Mouse (Mus musculus) c-Kit-positive CD71-positive TER-119-negative erythroid progenitor cells, embryonic 14.5 days (primary cell): ENCODE measurements at regions not wholly inside any gene's neighbourhood (a gene's known extent, or its start where the extent isn't known, plus 50 kb on each side); places are given as distances from the start of the nearest gene placed in this dataset.

Experiments
- DNase-seq: peaks from one replicate; pipeline ENCODE4 v3.0.0-alpha.2; 2013; ENCODE audit warnings: low read depth

DNA sequence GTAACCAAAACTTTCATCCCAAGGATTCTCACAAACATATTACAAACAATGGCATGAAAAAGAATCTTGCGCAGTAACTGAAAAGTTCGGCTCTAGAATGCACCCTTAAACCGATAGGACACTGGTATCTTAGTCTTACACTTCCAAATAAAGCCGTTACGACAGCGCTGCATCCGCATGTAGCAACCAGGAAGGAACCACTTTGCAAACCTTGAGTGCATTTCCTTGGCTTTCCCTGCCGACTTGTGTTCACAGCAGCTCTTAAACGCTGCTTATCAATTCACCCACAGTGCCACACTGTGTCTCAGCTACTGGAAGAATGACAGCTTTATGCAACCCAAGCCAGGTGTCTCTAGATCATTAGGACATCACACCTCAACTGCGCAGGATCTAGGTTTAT, 202.3 kb upstream of the Arid1b start:
- DNase-seq: no peak

DNA sequence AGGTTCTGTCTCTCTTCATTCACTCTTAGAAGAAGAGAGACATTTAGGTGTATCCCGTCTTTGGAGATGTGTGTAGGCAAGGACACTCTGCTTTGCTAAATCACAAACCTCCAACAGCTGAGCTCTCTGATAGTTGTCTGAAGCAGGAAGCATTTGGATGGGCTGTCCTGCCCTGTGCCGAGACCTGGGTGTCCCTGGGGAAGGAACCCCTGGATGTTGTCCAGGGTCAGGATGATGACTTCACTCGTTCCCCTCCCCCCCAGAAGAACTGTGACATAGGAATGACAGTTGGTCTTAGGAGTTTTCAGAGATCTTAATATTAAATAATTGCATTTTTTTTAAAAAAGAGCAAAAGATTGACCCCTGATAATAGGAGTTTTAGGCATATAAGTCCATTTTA, 197.9 kb upstream of the Arid1b start:
- DNase-seq: no peak

DNA sequence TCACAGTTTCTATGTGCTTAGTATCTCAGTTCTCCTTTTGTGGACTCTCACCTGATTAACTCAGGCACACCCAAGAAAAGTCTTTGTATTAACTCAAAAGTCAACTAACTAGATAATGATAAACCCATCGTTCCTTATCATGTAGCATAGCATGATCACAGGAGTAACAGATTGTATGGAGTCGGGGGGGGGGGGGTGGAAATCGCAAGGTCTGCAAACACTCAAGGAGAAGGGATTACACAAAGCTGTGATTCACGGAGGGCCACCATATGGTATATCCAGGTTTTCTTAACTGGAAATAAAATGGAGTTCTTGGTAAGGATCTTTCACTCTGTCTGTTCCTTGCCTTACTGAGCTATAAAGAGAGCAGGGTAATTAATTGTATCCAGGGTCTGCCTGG, 190.1 kb upstream of the Arid1b start:
- DNase-seq: no peak

DNA sequence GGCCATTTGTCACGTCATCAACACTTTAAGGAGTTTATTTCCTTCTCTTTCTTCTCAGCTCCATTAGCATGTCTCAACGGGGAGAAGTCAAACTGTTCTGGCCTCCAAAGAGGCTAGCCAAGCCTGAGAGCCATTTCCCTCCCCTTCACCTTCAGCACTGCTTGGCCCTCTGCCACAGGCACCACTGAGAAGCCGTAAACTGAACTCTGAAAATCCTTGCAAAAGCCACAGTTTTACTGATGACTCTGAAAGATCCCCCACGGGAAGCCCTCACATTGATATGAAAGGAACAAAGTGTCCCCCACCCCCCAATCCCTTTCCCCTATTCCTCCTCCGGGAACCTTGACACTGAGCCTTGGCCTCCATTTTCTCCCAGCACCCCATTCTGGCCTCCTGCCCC, 188.1 kb upstream of the Arid1b start:
- no peak for DNase-seq

DNA sequence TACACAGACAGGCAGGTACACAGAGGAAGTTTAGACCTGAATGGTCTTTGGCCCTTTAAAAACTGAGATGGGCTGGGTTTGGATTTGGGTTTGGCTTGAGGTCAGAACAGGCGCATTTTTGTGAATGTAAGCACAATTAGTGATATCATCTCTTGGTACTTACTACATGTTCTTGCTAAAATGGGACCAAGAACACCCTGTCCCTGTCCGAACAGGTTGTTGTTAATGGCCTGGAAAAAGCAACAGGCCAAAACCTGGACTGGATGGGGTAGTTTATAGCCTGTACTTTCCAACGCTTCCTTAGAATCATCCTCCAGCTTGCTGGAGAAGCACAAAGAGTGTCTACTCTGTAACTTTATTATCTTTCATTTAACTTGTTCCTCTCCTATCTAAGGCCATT, 185.2 kb upstream of the Arid1b start:
- DNase-seq: no peak

DNA sequence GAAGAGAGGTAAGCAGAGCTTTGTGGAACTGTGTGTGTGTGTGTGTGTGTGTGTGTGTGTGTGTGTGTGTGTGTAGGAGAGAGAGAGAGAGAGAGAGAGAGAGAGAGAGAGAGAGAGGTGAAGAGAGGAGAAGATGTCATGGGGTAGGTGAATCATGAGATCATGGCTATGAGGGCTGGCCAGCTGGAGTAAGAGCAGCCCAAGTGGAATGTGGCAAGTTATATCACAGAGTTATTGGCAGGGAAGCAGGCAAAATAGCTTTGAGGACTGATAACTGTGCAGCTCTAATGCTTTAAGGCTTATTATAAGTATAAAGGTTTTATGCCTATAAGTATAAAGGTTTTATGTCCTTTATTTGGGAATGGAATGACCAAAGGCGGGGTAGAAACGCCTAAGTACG, 180.9 kb upstream of the Arid1b start:
- no peak for DNase-seq

DNA sequence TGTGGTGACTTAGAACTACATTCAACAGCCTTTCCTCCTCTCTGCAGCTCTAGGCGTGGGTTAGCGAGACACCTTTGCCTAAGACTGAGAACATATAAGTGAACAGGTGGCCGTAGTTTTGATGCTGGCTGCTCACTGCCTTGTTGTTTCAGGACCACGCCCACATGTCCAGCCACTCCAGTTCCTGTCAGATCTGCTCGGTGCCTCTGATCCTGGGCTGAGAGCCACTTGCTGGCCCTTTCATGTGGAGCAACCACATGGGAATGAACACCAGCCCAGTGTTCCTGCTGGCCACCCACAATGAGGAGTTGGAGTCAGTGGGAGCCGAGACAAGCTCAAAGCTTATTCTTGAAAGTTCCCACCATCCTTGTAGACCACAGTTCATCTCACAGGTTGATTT, 180.5 kb upstream of the Arid1b start:
- DNase-seq: no peak

DNA sequence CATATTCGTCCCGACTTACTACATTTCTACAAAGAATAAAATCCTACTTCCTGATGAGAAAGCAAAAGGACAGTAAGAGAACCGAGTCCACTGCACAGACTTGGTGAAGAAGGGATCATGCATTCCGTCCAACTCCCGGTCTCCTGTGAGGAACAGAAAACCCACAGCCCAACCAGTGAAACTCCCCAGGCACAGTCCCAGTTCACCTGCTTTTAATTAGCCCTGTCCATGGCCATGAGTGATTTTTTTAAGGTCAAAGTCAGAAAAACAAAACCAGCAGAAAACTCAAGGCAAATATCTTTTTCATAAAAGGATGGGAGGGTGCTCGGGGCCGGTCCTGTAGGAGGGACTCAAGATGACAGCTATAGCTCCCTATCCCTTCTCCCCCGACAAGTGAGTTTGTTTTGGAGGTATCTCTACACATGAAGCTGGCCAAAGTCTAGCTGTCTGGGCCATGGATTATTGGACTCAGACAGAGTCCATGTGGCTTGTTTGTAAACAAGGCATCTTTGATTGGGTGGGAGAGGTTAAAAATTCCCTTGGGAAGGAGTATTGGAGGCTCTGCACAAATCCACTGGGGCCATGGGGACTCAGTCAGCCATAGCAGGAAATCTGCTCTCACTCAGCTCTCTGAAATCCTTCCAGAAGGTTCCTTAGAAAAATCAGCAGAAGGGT, 168.8 kb upstream of the Arid1b start:
- no peak for DNase-seq

DNA sequence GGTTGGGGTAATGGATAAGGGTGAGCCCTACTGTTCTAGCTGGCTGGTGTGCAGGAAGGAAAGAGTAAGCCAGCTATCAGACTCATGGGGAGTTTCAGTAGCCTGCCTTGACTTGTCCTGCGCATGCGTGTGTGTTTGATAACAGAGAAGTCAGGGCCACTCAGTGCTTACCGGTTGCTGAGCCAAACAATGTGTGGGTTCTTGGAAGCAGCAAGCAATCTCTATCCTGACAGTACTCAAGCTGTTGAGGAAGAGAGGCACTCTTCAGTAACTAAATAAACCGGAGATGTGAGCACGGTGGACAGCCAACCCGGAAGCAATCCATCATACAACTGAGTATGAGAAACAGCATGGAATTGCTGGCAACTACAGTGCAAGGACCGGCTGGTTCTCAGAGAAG, 160.1 kb upstream of the Arid1b start:
- DNase-seq: no peak

DNA sequence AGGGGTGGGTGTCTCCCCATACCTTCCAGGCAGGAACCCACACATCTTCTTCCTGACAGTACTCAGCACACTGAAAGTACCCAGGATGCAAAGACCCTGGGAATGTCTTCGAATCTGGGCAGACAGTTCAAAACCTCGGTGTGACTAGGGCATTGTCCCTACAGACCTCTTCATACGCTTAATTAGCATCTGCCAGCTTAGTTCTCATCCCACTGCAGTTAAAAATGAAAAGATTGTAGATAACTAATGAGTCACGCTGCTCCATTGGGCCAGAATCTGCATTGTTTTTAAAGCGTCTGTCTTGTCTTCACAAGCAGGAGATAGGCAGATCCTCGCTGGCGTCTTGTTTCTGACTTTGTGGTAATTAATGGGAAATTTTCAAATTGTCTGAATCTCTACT, 159.6 kb upstream of the Arid1b start:
- DNase-seq: no peak

DNA sequence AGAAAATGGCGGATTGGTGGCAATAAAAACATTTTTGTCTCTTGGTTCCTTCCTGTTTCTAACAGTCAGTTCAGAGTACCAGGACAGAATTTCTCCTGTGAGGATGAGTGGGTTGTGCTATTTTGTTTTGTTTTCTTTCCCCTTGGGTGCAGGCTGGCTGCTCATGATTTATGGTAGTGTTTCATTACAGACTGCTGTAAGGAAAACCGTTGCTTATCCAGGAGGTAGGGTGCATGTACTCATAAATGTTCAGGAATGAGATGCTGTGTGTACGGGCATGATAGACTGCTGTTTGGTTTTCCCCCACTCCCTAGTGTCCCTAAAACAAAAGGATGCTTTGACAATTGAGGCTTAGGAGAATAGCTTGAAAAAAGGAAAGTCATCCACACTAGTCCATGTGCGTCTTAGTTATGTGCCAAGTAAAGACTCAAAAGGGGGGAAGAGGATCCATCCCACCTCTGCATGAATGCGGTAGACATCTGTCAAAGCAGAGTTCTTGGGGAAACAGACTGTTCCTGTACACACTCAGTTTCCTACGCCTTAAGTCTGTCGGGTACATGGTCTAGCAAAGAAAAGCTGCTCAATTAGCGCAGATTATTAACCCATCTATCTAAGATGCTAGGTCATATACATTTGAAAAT, 158.9 kb upstream of the Arid1b start:
- DNase-seq: no peak

DNA sequence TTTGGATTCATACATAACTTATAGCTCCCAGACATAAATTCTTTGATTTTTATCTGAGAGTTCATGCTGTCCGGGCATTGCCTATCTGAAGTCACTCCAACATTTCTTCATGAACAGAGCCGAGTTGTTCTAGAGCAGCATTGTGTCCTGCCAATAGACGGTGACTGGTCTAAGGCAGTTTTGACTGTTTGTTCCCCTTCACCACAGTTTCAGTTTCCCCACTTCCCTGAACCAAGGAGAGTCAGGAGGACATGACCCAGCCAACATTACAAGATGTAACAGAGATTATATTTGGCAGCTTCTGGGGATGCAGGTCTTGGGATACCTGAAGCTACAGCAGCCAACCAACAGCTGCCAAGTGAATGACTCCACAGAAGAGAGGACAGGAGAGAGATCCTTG, 154.0 kb upstream of the Arid1b start:
- no peak for DNase-seq

DNA sequence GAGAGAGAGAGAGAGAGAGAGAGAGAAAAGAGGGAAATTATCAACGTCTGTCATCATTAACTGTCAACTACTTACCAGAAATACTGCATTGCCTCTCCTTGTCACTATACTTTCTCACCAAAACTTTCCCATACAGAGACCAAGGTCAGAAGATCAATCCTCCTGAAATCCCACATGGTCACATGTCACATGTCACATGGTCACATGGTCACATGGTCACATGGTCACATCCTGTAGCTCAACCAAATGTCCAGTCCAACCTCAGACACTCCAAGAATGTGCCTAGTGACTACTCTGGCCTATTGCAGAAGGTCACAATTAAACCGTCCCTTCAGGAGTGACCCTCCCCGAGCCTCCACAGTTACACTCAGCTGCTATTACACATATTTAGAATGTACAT, 135.8 kb upstream of the Arid1b start:
- no peak for DNase-seq

DNA sequence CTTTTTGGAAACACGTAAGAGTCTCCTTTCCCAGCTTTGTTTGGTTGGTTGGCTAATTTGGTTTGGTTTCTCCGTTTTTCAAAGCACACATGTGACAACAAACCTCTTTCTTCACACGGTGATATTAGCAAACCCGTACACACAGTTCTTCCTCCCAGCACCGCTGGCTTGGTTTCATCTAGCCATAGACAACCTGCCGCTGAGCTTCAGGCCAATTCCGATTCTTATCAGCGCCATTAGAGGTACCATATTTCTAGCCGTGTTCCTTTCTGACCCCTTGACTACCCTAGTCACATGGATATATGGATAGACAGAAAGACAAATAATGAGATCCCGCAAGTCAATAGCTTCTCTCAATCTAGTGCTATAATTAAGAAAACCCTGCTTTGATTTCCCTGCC, 129.2 kb upstream of the Arid1b start:
- DNase-seq: no peak

DNA sequence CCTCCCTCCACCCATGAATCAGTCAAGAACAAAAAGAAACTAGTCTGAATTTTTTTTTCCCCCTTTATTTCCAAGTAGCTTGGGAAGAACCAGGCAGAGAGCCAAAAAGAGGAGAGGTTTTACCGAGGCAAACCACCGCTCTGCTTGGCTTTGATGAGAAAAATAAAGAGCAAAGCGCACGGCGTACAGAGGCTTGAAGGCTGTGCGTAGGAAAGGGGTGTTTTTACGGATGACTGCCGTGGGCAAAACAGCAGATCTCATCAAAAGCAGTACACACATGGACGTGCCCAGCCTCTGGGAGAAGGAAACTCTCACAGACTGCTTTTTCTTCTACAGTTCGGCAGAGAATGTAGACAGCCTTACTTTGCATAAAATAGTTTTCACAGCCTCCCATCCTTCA, 128.5 kb upstream of the Arid1b start:
- DNase-seq: no peak

DNA sequence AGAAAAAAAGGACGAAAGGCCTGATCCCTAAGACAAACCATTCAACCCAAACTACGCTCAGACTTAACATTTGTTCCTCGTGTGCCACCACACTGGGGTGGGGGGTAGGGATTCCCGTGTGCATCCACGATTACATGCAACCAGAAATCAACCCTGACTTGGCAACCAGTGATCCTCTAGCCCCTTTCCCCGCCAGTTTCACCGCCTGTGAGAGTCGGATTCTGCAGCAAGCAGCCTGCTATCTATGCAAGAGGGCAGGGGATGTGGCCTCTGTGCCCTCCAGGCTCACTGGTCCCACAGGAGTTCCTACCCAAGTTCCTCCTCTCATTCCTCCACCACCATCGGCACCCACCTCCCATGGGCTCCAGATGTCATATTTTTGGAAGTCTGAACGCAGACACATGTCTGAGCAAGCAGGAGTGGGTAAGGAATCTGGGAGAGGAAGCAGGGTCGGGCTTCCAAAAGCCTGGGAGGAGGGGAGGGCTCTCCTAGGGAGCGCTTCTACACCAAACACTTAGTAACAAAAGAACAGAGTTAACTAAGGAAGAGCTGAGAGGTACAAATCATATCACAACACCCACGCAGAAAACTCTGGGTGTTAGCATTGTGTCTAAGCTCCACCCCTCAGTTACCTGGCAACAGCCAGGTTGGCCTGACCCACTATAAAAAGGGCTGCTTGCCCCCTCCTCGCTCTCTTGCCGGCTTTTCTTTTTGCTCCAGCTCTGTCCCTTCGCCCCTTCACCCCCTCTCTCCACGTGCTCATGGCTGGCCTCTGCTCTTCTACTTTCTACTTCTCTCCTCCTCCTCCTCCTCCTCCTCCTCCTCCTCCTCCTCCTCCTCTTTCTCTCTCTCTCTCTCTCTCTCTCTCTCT, 127.9 kb upstream of the Arid1b start:
- DNase-seq: no peak

DNA sequence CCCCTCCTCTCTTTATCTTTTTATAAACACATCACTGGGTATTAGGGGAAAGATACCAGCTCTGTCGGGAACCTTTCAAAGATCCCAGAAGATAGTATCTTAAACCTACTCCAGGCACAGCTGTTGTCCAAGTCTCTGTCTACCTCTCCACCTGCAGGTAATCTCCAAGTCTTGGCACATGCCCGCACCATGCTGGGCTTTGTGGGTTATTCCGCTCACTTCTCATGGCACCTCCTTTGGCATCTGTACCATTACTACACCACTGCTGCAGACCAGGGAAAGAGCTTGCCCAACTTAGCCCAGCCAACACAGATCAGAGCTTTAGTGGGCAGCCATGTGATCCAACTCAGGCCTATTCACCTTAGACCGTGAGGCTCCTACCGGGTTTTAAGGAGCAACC, 127.0 kb upstream of the Arid1b start:
- no peak for DNase-seq

DNA sequence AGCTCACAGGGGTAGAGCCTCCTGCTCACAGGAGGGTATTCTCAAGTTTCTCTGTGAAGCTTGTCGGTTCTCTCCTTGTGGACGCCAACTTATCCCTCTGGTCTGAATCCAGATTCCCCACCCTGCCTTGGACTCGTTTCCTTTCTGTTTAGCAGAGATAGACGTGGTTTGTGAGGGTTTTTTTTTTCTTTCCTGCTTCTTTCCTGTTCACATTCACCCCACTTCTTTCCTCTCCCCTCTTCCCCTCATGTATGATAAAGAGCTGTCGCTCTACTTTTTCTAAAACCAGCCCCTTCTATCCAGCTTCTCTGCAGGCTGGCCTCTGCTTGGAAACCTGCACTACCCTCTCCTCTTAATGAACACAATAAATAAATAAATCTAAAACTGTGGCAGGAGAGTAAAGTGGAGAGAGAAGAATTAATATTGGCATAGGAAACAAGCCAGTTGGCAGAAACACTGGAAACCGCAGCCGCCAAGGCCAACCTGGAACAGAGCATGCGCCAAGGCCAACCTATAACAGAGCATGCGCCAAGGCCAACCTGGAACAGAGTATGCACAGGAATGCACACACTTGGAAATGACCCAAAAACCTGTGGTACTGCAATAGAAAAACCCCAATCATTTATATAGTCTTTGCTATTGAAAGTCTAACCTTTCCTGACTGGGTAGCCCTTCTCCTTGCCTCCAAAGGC, 126.2 kb upstream of the Arid1b start:
- DNase-seq: no peak

DNA sequence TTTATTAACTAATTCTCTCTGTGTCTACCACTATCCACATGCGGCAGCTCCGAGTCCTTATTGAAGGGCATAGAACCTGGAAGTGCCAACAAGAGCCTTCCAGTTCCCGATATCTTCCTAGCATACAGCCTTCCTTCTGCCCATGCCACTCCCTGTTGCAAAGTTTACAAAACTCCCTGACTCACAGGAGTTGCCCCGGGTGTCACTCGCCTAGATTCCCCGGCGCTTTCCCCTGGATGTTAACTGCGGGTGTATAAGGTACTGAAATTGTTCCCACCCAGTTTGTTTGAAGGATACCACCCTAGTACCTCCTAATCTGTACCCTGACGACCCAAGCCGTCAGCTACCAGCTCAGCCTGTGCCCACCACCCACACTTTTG, 125.7 kb upstream of the Arid1b start:
- no peak for DNase-seq

DNA sequence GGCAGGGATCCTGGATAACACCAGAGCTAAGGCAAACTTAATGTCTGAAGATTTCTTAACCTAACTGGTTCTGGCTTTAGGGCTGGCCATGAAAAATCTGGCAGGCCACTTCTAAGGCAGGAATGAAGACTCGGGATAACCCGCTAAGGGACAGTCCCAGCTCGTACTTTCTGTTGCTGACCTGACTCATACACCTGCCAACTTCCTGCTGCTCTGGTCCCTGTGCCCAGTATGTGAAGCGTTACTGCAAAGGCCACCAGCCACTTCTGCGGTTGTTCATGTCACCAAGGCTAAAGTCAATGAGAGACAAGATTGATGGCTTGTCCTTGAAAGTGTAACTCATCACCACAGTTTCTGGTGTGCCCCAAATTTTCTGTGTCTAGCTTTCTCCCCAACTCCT, 125.3 kb upstream of the Arid1b start:
- no peak for DNase-seq

DNA sequence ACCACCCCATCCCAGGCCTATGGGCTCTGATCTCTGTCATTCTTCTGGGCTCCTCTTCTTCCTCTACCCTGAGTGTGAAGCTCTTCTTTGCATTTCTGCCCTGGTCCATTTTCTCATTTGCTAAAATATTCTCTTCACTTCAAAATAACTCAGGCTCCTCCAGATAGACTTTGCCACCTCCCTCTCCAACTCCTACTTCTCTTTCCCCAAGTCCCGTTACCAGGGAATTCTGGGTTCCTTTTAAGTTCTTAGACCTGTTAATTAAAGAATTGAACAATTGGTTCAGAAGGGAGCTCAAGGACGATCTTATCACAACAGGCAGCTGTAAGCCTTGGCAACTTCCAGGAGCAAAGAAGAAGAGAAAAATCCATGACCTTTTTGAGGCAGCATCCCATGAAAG, 122.9 kb upstream of the Arid1b start:
- no peak for DNase-seq

DNA sequence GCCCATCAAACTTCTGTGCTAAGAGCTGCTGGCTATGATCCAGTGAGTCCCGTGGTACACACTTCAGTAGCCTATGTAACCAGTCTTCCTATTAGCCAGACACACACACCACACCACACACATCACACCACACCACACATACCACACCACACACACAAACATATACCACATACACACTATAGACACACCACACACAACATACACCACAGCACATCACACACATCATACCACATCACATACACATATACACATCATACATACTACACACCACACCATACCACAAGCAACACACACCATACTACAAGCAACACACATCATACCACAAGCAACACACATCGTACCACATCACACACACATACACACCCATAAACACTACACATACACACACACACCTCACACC, 119.7 kb upstream of the Arid1b start:
- DNase-seq: no peak
